Mouse (Mus musculus) layer of hippocampus, adult 9-11 months (tissue): ENCODE results near the gene Gm28042.
A peak's percentile ranks its signal among the peaks of the same experiment; 100 is the strongest.

ENCODE experiments used
- DNase-seq: peaks from one replicate; pipeline ENCODE4 v3.0.0; 2022

Gene Gm28042

DNA sequence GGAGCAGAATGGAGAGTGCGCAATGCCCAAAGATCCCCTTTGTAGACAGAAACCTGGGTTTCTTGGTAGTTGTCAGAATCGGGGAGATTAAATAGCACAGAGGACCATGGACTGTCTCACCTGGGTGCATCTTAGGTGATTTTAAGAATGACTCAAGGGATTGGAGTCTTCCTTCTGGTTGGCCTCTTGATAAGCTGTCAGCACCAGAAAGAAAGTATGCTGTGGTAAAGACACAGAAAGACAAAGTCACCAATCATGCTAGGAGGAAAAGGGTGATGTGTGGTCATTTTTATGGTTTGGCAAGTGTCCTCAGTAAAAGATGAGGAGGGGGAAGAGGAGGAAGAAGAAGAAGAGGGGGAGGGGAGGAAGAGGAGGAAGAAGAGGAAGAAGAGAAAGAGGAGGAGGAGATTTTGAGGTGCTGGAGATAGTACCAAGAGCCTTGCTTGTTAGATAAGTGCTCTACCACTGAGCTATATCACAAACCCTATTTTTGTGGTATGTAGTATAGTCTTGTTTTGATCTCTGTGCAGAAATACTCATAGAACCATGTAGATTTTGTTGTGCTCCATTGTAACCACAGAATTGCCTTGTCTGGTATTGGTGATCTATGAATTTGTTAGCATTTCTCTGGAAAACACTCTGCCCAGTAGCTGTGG lies 13.3 kb upstream of the Gm28042 start:
- no peak for DNase-seq

DNA sequence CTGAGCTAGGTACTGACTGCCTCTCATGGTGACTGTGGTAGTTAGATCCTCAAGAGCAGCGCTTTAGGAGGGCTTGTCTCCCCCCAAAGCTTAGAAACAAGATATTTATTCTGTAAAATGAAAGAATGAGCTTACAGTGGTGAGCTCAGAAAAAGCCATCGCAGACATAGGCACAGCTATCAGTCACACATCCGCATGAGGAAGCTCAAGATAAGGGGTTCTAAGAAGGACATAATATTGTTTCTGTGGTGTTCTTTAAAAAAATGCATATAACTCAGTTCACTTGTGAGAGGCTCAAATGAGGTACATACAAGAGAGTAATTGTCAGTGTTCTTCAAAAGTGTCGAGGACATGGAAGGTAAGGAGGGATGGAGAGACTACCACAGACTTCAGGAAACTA lies 11.4 kb upstream of the Gm28042 start:
- no peak for DNase-seq

DNA sequence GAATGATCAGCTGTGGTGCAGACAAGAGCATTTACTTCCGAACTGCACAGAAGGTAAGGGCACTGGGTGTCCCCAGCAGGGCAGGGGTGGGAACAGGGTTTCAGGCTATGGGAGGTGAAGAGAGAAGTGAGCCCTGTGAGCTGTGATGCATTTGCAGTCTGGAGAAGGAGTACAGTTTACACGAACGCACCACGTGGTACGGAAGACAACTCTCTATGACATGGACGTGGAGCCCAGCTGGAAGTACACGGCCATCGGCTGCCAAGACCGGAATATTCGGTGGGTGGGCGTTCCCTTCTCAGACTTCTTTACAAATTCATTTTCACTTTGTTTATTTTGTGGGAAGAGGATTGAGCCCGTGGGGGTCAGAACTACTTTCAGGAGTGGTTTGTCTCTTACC lies 9.7 kb upstream of the Gm28042 start:
- no peak for DNase-seq

DNA sequence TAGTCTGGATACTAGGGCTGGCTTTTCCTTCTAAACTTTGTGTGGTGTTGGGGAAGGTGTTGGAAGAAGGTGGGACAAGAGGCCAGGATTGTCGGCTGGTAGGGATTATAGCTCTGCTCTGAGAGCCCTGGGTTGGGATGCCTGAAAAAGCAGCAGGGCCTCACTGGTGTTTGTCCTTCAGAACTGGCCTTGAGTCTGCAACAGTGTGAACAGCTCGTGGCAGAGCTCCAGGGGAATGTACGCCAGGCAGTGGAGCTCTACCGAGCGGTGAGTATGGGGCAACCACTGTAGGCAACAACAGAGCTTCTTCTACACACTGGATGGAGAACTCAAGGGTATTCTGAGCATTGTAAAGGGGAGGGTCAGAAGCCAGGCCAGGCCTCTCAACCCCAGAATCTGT lies 3.0 kb upstream of the Gm28042 start:
- no peak for DNase-seq

DNA sequence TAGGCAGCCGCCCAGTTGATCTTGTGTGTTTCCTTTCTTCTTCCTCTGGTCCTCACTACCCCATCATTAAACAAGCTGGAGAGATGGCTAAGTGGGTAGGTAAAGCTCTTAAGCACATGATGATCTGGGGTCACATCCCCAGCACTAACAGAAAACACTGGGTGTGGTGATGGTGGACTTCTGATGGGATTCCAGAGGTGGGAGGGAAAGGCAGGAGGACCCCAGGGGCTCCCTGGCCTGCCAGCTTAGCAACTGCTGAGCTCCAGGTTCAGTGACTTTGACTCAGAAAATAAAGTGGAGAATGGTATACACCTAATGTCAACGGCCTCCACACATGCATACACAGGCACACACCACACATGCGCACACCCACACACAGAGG lies 648 bp downstream of the Gm28042 start:
- DNase-seq: no peak

DNA sequence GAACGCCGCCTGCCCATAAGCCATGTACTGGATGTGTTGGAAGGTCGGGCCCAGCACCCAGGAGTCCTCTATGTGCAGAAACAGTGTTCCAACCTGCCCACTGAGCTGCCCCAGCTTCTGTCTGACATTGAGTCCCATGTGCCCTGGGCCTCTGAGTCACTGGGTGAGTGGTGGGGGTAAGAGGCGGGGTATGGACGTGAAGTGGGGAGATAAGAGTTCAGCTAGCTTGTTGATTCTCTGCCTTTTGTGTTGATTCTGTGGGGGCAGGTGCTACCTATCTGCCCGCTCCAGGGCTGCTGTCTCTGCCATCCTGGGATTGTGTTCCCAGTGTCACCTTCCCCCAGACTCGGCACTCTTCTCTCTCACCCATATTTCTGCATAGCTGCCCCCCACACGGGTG lies 3.1 kb downstream of the Gm28042 start:
- DNase-seq: no peak

DNA sequence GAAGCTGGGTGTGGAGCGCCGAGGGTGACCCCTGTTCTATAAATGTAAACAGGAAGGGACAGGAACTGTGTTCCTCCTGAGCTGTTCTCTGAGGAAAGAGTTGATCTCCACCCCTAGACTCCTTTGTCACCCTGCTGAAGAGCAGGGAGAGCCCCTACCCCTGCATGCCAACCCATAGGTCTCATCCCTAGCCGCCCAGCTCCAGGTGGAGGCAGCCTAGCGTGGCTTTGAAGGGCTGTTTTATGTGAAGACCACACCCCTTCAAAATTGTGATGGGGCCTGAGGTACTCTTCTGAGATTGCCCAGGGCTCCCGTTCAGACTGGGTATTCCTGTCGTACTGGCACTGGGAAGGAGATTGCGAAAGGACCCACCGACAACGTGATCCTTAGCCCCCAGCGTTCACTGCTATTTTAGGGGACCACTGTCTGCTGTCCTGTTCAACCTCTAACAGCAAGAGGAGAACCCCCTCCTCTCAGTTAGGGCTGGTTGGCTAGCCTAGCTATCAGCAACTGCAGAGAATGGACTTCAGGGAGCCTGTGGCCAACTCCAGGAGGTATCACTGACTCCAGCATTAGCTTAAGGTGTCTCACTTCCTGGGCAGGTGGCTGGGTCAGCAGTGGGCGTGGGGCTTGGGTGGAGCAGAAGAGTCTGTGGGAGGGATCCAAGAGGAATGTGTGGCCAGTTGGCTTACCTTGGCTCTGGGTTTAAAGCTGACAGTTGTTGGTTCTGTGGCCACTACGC lies 5.6 kb downstream of the Gm28042 start, which contains the start of gene Pla2g4b:
Pla2g4b (plus strand) TSS at position 692 of the 742 bp plus-strand sequence.
- no peak for DNase-seq

DNA sequence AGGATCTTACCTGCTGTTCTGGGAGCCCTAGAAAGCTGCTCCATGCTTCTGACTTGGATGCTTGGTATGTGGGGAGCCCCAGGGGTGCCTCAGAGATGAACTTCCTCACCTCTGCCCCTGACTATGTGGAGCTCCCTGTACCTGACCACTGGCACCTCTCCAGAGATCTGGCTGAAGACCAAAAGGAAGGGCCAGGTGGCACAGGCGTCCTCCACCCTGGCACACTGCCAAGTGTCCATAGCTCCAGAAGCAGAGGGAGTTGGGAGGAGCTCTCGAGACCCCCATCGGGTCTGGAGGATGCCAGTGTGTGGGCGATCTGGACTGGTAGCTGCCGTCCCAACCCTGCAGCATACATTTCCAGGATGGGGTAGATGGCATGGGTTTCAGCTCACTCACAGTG lies 6.4 kb downstream of the Gm28042 start:
- no peak for DNase-seq

DNA sequence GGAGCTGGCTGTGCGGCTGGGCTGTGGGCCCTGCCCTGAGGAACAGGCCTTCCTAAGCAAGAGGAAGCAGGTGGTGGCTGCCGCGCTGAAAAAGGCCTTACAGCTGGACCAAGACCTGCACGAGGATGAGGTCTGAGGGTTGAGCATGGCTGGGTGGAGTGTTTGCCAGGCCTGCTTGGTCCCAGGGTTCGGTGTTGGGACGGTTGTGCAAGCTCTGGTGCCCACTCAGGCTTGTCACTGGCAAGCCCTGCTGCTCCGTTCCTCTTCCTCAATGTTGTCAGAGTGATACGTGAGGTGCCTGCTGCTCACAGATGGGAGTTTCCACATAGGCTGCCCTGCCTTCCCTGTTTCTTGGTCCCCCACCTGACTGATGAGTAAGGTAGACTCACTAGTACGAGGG lies 10.5 kb downstream of the Gm28042 start:
- no peak for DNase-seq

DNA sequence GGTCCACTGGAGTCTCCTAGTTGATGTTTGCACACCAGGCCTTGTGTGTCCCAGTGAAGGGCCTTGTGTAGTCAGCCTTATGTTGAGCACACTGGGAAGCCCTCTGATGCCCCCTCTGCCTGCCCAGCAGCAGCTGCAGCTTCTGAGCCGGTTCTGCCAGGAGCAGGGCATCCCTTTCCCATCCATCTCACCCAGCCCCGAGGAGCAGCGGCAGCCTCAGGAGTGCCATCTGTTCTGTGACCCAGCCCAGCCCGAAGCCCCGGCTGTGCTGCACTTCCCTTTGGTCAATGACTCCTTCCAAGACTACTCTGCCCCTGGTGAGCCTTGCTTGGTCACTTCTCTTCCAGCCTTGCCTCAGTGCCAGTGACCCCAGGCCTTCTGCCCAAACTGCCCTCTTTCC lies 13.7 kb downstream of the Gm28042 start:
- no peak for DNase-seq

DNA sequence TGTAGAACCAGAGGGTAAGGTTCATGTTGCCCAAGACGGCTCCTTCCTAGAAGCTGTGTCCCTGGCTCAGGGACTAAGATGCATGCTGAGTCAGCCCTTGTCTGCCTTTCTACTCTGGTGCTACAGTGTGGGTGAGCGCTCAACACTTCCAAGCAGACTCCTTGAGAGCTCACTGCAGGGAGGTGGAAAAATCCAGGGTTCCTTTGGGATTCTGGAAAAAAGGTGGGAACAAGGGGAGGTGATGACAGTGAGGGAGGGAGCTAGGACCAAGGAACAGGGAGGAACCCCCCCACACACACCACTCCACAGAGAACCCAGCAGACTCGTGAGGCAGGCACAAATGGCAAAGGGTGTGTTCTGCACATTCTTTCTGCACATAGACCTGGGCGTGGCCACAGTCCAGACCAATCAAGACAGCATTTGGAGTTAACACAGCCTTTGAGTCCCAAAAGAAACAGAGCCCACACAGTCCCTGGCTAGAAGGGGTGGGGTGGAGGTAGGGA lies 16.9 kb downstream of the Gm28042 start:
- DNase-seq: peak; percentile 40

DNA sequence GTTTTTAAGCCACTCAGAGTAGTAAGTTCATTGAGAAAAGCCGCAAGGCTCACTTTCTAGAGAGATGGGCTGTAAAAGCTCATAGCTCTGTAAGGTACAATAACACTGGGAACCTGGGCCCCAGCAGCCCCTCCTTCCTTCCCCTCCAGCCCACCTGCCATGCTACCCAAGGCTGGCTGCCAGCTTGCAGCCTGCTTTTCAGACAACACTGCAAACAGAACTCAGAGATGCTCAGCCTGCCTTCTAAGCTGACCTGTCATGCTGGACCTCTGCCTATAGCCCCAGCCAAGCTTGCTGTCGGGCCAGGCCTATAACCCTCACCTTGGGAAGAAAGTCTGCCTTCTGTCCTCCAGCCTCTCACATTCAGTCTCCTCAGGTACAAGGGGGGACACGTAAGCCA lies 17.4 kb downstream of the Gm28042 start:
- no peak for DNase-seq

DNA sequence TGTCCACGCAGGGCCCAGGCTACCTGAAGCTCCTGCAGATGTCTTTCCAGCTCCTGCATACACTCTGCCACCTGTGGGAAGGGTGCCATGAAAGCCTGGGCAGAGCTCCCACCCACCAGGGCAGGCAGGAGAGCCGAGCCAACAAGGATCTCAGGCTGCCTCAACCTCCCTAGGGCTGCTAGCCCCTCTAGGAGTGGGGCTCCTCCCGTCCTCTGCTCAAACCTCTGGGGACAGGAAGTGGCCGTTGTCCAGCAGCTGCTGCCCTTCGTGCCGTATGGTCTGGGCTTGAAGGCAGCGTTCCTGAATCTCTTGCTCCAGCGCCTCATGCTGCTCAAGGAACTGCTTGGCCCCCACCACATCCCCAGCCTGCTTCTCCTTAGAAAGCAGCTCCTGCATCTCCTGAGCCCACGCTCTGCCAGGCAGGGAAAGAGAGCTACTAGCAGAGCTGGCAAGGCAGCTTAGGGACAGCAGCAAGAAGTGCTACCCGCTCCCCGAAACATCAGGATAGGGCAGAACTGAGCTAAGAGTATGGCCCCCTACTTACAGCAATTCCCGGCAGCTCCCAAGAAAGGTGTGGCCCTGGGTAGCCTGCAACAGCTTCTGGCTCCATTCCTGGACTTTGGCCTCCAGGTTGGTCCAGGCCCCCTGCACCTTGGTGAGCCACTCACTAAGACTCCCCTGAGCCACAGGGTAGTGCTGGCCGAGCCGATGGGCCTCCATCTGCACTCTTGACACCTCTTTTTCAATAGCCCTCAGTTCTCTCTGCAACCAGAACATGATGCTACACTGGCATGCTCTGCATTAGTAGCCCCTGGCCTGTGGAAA lies 19.4 kb downstream of the Gm28042 start:
- peak; percentile 47 for DNase-seq

DNA sequence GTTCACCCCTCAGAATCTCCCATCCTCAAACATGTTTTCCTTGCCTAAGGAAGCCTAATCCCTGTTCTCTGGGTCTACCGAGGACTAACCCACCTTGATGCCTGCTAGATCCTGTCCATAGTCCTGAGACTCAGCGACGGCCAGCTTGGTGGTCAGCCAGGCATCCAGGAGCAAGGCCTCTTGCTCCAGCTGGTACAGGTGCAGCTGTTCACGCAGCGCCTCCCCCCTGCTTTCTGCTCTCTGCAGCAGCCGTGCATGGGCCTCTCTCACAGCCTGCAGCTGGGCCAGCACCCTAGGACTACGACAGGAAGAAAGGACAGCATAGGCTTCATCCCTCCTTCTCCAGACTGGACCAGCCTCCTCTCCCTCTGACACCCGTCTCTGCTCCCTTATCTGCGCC lies 20.9 kb downstream of the Gm28042 start:
- DNase-seq: no peak

DNA sequence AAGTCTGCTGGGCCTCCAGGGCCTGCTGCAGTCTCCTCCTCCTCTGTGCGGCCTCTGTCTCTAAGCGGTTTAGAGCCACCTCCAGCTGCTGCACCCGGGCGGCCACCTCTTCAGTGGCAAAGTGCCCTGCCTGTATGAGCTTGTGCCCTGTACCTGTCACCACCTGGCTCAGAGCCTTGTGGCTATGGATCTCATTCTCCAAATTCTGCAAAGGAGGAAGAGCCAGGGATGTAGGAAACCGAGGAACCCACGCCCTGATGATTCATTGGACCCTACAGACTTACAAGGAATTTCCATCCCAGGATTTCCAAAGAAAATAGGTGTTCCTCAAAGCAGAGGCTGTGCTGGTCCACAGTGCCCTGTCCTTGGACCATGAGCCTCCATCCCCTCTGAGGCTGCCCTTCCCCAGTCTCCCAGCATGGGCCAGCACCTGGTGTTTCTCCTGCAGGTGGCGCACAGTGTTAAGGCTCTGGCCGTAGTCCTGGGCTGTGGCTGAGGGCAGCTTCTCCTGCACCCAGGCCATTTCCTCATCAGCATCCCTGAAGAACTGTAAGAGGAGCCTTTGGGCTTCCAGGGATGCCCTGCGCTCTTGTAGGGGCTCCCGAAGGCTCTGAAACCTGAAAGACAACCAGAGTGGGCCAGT lies 22.5 kb downstream of the Gm28042 start:
- DNase-seq: no peak

DNA sequence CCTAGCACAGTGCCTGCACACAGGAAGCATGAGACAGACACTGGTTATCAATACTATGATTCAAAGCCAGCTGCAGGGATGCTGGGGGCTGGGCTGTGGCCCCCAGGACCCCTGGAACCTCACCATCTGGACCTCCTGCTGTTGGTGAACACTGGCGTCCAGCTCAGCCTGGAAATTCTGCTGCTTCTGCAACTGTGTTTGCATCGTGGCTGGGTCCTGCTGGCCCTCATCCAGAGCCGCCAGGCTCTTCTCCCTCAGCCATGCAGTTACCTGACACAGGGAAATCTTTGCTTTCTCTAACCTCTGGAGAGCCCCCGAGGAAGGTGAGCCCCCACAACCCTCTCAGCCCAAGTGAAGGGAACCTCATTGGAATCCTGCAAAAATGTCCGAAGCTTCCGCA lies 24.1 kb downstream of the Gm28042 start:
- no peak for DNase-seq

DNA sequence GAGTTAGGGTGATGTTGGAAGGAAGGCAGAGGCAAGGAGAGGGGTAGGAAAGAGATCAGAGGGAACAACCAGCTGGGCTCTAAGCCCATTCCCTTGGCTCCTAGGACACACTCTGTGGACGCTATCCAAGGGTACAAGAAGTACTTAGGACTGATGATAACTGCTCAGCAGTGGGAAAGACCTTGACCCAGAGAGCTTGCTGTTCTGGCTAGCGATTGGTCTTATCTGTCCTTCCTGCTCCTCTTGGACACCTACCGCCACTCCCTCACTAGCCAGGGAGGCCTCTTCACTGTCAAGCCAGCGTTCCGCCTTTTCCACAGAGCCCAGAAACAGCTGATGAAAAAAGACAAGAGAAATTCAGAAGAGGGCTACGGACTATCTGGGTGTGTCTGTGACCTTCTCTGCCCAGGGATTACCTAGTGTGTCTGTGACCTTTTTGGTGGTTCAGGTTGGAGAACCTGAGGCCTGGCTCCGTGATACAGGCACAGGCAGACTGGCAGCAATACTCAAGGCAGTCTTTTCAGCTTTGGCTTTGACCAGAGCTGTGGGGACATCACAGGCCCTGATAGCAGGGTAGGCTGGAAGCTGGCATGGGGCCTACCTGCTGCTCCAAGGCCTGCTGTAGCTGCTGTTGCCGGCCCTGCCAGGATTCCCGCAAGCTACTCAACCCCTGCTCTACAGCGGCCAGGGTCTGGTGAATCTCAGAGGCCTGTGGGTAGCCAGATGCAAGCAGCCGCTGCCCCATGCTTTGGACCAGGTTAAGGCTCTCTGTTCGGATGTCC lies 27.7 kb downstream of the Gm28042 start:
- DNase-seq: no peak

DNA sequence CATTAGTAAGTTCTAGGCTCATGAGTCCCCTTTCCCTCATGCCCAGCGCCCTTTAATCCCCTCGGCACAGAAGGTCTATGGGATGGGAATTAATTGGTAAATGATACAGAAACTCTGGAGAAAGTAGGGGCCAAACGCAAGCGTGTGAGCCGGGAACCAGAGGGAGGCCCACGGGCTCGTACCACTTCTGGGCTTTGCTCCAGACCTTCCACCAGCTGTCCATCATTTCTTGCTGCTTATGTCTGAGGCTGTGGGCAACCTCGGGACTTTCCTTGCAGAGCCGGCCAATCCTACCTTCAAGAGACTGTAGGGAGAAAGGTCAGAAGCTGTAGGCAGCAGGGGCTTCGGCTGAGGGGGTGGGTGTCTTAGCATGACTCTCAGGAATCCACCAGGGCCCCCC lies 28.6 kb downstream of the Gm28042 start:
- DNase-seq: no peak

DNA sequence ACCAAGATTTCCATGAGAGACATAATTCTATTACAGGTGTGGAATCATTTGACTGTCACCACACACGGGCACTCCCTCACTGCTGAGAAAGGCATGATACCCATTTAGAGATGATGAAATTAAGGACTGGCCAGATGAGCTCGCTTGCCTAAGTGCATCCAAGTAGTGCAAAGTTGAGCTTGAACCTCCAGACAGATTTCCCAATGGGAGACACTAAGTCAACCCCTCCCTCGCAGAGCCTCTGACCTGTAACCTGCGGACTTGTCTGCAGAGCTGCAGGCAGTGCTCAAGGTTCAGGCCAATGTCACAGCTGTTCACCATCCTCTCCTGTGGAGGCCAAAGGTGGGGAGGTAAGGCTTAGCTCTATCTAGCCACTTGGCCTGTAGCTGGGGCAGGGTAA lies 31.5 kb downstream of the Gm28042 start:
- no peak for DNase-seq

DNA sequence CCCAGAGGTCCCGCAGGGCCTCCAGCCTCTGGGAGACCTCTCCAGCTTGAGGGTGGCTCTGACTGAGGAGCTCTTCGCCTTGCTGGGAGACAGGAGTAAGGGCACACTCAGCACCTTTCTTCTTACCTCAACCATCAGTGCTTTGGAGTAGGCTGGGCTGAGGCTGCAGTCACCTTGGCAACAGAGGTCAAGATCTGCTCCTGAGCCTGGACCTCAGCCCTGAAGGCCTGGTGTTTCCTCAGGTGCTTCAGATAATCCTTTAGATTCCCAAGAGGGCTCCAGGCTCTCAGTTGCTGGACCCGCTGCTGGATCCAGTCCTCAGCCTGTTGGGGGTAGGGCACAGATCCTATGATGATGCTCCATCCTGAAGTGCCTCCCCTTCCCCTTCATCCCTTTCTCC lies 32.2 kb downstream of the Gm28042 start:
- no peak for DNase-seq

DNA sequence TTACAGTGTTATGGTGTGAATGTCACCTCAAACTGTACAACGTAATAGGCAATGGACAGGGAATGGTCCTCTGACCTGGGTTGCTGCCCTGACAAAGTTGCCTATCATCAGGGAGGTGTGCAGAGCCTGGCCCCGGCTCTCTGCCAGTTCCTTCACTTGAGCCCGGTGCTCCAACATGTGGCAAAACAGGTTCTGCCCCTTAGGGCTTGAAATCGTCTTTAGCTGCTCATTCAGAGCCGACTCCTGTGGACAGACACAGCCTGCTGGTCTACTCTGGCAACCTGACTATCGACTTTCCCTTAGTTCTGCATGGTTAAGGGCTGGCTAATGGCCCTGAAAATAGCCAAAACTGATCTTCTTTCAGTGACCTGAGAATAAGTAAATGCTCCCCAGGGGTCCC lies 32.9 kb downstream of the Gm28042 start:
- DNase-seq: no peak

DNA sequence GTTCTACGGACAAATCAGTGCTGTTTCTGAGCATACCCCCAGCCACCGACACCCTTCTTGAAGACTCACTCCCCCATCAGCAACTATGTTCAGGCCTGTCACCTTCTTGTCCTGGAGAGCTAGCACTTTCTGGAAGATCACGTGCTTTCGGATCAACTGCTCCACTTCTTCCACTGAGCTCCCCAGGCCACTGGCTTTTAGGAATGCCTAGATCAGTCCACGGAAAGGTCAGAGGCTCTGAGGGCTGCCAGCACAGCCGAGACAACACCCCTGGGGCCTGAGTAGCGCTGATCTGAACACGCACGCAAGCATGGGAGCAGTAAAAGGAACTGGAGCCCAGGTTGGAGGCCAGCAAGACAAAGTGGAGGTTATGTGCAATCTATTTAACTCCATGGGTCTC lies 33.4 kb downstream of the Gm28042 start:
- no peak for DNase-seq
